Mouse (Mus musculus) embryonic facial prominence, embryonic 15.5 days (tissue): Measurements from ENCODE around the gene Zbtb8os. TPM values are rescaled to one million over a fixed set of nuclear protein-coding genes. Genes with fewer than 3 reads are reported as not detected.

Source experiments
- ATAC-seq: fragments of 200-750 bp; cut with Nextera tagmentation; 2 replicates; pipeline ENCODE4 v1.8.0; 2017; ENCODE audit warnings: low read depth, moderate TSS enrichment; ENCODE audit not compliant: insufficient number of reproducible peaks, low FRiP score, low TSS enrichment
- H3K27ac ChIP-seq: fragments of 300-500 bp; sonication (generic); replicated peaks from 2 replicates; pipeline ENCODE4 v1.5.1; 2015; ENCODE audit warnings: mild to moderate bottlenecking, inconsistent platforms
- H3K27me3 ChIP-seq: fragments of 300-500 bp; sonication (generic); 2 replicates; pipeline ENCODE4 v1.6.1; 2015; ENCODE audit warnings: inconsistent platforms
- H3K36me3 ChIP-seq: fragments of 300-500 bp; sonication (generic); 2 replicates; pipeline ENCODE4 v1.6.1; 2015; ENCODE audit warnings: mild to moderate bottlenecking, inconsistent platforms
- H3K4me1 ChIP-seq: fragments of 300-500 bp; sonication (generic); 2 replicates; pipeline ENCODE4 v1.6.1; 2015; ENCODE audit warnings: inconsistent platforms
- H3K4me2 ChIP-seq: fragments of 300-500 bp; sonication (generic); replicated peaks from 2 replicates; pipeline ENCODE4 v1.6.1; 2015; ENCODE audit warnings: mild to moderate bottlenecking, inconsistent platforms
- H3K4me3 ChIP-seq: fragments of 300-500 bp; sonication (generic); replicated peaks from 2 replicates; pipeline ENCODE4 v1.5.1; 2015; ENCODE audit warnings: mild to moderate bottlenecking, inconsistent platforms
- H3K9ac ChIP-seq: fragments of 300-500 bp; sonication (generic); 2 replicates; pipeline ENCODE4 v1.6.1; 2015; ENCODE audit warnings: inconsistent platforms
- H3K9me3 ChIP-seq: fragments of 300-500 bp; sonication (generic); replicated peaks from 2 replicates; pipeline ENCODE4 v1.6.1; 2016; ENCODE audit warnings: inconsistent platforms
- WGBS: fragments of 180-500 bp; shearing (Covaris S2); methylation state at CpG from one replicate; pipeline ENCODE4 v1.1.7; 2015; 5-methylcytosine and 5-hydroxymethylcytosine counted together
- polyA plus RNA-seq: library from polyadenylated mRNA; unstranded; fragments of >200 nt; fragmentation: Nextera tagmentation; extraction: Ambion mirVana; gene quantifications from 2 replicates; pipeline ENCODE4 v1.2.1, GENCODE M21; 2015

Zbtb8os gene
- polyA plus RNA-seq, 1 experiment from 2014 or later, result 41.2 TPM

DNA sequence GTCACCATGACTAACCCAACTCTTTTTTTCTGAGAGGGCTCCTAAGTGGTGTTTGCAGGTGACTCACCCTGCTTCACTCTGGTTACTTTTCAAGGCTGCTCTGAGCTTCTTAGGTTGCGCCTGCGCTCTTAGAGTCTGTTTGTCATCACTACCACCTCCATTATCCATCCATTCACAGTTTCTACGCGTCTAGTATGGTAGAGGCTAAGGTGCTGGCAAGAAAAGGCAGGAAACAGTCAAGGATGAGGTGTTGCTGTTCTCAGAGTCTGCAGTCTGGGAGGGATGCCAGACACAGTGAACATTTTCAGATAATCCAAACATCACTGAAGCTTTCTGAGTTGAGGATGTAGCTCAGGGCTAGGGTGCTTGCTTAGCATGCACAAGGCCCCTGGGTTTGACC lies 37.8 kb upstream of the Zbtb8os start:
- Histone ChIP-seq H3K4me3 (no peak overlapping the region), H3K9me3 (no peaks in the 10 kb centered on the region), H3K36me3 (no peaks in the 10 kb centered on the region), H3K9ac (no peak overlapping the region), H3K27me3 (no peaks in the 10 kb centered on the region), H3K4me1 (peaks cover 20% of the 10 kb centered on the region), H3K27ac (no peak overlapping the region), H3K4me2 (no peak overlapping the region)
- no peak for ATAC-seq
- WGBS, result 81% methylated on average over 4 of the region's 4 CpGs

DNA sequence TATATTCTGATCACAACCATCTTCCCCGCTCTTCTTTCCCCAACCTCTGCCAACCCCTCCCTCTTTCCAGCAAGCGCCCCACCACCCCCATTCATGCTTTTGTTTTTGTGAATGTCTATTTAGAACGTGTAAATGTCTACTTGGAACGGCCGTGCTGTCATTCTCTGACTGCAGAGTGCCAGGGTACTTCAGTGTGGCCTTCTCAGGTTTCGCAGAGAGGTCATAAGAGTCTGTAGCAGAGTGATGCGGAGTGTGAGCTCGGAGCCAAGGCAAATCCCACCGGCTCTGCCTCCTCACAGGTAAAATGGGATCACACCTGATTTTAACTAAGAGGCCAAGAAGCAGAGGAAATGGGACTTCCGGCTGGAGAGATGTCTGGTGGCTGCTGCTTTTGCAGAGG lies 36.4 kb upstream of the Zbtb8os start:
- Histone ChIP-seq H3K4me3 (no peak overlapping the region), H3K9me3 (no peaks in the 10 kb centered on the region), H3K9ac (no peak overlapping the region), H3K4me2 (no peak overlapping the region), H3K36me3 (no peaks in the 10 kb centered on the region), H3K27me3 (no peaks in the 10 kb centered on the region), H3K27ac (no peak overlapping the region), H3K4me1 (peaks cover 10% of the 10 kb centered on the region; the same call in 1 of the 2 replicates)
- WGBS, result 51% methylated on average over 10 of the region's 10 CpGs
- no peak for ATAC-seq

DNA sequence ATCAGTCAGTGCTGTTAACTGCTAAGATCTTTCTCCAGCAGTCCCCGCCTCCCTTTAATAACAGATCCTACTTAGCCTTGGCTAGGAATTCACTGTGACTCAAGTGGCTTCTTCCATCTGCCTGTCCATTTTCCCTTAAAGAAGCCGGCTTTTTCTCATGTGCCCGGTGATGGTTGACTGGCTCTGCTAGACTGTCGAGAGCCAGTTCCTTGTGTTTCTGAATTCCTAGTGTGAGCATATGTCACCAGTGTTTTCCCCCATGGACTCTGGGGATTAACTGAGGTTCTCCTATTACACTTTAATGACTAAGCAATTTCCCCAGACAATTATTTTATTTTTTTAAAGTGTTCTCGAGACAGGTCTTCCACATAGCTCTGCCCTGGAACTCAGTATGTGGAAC lies 32.1 kb upstream of the Zbtb8os start:
- Histone ChIP-seq H3K4me1 (peaks cover 4% of the 10 kb centered on the region; the same call in 1 of the 2 replicates), H3K36me3 (peaks cover 27% of the 10 kb centered on the region), H3K27me3 (no peaks in the 10 kb centered on the region), H3K27ac (no peak overlapping the region), H3K4me2 (no peak overlapping the region), H3K9me3 (no peaks in the 10 kb centered on the region), H3K9ac (no peak overlapping the region), H3K4me3 (no peak overlapping the region)
- ATAC-seq, result peak; percentile 9; the same call in 1 of the 2 replicates
- WGBS, result 54% methylated on average over 5 of the region's 5 CpGs

DNA sequence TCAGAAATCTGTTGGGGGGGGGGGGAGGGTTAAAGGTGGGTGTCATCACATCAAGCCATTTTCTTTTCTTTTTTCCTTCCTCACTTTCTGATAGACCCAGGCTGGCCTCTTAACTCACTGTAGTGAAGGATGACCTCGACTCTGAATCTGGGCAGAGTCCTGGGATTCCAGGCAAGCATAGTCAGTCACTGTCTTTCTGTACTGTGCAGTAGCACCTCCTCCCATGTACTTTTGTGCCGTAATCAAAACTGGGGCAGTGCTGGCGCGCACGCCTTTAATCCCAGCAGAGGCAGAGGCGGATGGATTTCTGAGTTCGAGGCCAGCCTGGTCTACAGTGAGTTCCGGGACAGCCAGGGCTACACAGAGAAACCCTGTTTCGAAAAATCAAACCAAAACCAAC lies 31.7 kb upstream of the Zbtb8os start:
- no peaks in the 10 kb centered on the region for H3K4me1 ChIP-seq
- peaks cover 31% of the 10 kb centered on the region for H3K36me3 ChIP-seq
- no peak overlapping the region for H3K9ac ChIP-seq
- no peak overlapping the region for H3K27ac ChIP-seq
- ATAC-seq, result peak; percentile 60; the same call in 1 of the 2 replicates
- no peak overlapping the region for H3K4me3 ChIP-seq
- H3K4me2 ChIP-seq, result no peak overlapping the region
- no peaks in the 10 kb centered on the region for H3K27me3 ChIP-seq
- 84% methylated on average over 9 of the region's 9 CpGs for WGBS
- no peaks in the 10 kb centered on the region for H3K9me3 ChIP-seq

DNA sequence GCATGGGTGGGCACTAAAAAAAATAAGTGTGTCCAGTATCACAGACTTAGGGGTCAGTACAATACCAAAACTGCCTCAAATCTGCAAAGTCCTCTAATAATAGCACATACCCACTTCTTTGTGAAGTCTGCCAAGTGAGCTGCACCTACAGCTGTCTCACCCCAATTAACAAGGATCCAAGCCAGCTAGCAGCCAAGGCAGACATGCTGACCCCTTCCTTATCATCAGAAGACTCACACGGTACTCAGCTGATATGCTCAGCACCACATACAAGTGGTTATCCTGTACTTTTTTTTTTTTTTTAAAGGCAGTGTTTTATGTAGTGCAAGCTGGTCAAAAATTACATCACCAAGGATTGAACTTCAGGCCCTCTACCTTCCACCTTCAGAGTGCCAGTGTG lies 31.2 kb upstream of the Zbtb8os start:
- Histone ChIP-seq H3K27ac (no peak overlapping the region), H3K4me1 (no peaks in the 10 kb centered on the region), H3K9me3 (no peaks in the 10 kb centered on the region), H3K4me2 (no peak overlapping the region), H3K9ac (no peak overlapping the region), H3K36me3 (peaks cover 36% of the 10 kb centered on the region), H3K27me3 (no peaks in the 10 kb centered on the region), H3K4me3 (no peak overlapping the region)
- ATAC-seq, result no peak
- 57% methylated on average over 1 of the region's 1 CpGs for WGBS

DNA sequence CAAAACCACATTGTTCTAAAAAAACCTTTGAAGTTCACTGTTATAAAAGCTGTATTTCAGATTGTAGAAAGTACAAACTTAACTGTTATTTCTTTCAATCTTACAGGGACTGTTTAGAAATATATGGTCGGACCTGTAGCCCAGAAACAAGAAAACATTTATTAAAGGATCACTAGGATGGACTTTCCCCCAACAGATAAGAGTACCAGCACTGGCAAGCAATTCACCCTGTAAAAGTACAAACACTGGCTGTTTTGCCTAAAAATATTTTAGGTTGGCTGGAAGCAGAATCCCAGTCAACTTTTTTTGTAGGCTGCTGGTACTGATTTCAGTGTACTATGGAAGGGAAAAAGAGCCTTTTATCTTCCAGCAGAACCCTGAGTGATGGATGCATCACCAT lies 27.6 kb upstream of the Zbtb8os start:
- Histone ChIP-seq H3K9ac (no peak overlapping the region), H3K4me3 (no peak overlapping the region), H3K9me3 (no peaks in the 10 kb centered on the region), H3K27ac (no peak overlapping the region), H3K36me3 (peaks cover 65% of the 10 kb centered on the region), H3K4me1 (no peaks in the 10 kb centered on the region), H3K27me3 (no peaks in the 10 kb centered on the region), H3K4me2 (no peak overlapping the region)
- ATAC-seq, result no peak
- 89% methylated on average over 1 of the region's 1 CpGs for WGBS

DNA sequence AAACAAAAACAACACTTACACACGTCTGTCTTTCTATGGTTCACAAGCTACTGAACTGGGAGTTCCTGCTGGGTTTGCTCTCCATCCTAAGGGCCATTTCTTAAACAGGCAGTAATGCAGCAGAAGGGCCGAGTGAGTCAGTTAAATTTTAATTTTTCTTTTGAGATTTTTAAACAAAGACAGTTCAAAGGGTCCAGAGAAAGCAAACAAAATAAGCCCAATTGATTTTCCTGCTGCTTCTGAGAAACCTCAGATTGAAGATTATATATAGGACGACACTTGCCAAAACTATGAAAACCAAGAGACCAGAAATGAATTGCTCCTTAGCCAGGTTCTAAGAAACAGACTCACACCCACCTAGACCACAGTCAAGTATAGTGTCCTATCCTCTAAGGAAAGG lies 21.6 kb upstream of the Zbtb8os start:
- Histone ChIP-seq H3K4me3 (no peak overlapping the region), H3K9ac (no peak overlapping the region), H3K36me3 (peaks cover 91% of the 10 kb centered on the region), H3K4me2 (no peak overlapping the region), H3K27me3 (no peaks in the 10 kb centered on the region), H3K9me3 (no peaks in the 10 kb centered on the region), H3K27ac (no peak overlapping the region), H3K4me1 (no peaks in the 10 kb centered on the region)
- WGBS, result 81% methylated on average over 3 of the region's 3 CpGs
- ATAC-seq, result no peak

DNA sequence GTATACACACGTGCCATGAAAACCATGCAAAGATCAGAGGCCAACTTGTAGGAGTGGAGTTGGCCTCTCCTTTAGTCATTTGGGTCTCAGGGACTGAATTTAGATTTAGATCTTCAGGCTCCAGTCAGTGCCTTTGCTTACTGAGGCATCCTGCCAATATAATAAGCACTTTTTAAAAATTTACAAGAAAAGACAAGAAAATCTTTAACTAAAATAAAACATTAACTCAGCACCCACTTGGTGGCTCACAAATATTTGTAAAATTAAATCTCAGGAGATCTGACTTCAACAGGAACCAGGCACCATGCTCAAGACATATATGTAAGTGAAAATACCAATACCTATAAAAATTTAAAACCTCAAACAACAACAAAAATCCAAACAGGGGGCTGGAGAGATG lies 14.6 kb upstream of the Zbtb8os start:
- ATAC-seq, result no peak
- WGBS, result 93% methylated on average over 1 of the region's 1 CpGs
- no peak overlapping the region for H3K9ac ChIP-seq
- H3K4me2 ChIP-seq, result no peak overlapping the region
- H3K9me3 ChIP-seq, result no peaks in the 10 kb centered on the region
- peaks cover 72% of the 10 kb centered on the region for H3K36me3 ChIP-seq
- H3K27ac ChIP-seq, result no peak overlapping the region
- no peaks in the 10 kb centered on the region for H3K27me3 ChIP-seq
- H3K4me1 ChIP-seq, result no peaks in the 10 kb centered on the region
- no peak overlapping the region for H3K4me3 ChIP-seq

DNA sequence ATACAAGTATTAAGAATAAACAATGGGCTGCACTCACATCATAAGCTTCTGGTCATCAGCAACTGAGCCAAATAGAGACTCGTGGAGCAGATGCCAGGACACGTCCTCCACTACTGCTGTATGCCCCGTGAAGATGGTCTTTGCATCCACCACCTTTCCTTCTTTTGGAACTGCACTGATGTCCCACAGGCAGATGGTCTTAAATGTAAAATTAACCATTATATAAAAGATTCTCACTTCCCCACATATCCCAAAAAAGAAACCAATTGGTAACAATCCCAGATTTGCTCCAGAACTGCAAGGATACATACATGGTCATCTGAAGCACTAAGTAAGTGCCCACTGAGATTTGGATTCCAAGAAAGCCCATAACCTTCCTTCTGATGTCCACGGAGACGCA lies 13.5 kb upstream of the Zbtb8os start:
- Histone ChIP-seq H3K36me3 (peaks cover 70% of the 10 kb centered on the region), H3K9me3 (no peaks in the 10 kb centered on the region), H3K27ac (no peak overlapping the region), H3K4me2 (no peak overlapping the region), H3K27me3 (no peaks in the 10 kb centered on the region), H3K9ac (no peak overlapping the region), H3K4me3 (no peak overlapping the region), H3K4me1 (peaks cover 4% of the 10 kb centered on the region; the same call in 1 of the 2 replicates)
- 84% methylated on average over 5 of the region's 5 CpGs for WGBS
- ATAC-seq, result no peak

DNA sequence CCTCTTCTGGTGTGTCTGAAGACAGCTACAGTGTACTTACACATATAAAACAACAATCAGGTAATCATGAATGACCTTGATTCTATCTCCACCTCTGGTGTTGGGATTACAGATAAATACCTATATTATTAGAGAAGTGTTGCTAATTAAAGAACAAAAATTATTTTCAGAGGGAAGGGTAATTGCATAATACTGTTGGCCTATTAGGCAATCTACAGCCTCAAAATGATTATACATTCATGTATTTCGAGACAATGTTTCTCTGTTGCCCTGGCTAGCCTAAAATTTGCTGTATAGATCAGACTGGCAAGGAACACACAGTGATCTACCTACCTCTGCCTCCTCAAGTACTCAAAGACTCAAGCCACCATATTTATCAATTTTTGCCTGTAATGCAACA lies 12.0 kb upstream of the Zbtb8os start:
- WGBS, result 83% methylated on average over 1 of the region's 1 CpGs
- Histone ChIP-seq H3K27me3 (no peaks in the 10 kb centered on the region), H3K4me1 (peaks cover 4% of the 10 kb centered on the region; the same call in 1 of the 2 replicates), H3K9me3 (no peaks in the 10 kb centered on the region), H3K4me3 (no peak overlapping the region), H3K4me2 (no peak overlapping the region), H3K27ac (no peak overlapping the region), H3K9ac (no peak overlapping the region), H3K36me3 (peaks cover 70% of the 10 kb centered on the region)
- no peak for ATAC-seq

DNA sequence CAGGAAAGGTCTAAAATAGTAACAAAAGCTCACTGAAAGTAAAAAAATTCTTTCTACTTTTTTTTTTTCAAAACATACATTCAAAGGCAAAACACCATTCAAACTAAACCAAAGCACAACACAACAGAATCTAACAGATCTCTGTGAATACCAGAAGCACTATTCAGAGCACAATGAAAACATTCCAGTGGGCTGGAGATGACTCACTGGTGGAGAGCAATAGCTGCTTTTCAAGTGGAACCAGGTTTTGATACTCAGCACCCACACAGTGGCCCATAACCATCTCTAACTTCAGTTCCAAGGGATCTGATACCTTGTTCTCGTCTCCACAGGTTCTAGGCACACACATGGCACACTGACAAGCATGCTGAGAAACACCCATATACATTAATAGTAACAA lies 10.7 kb upstream of the Zbtb8os start:
- Histone ChIP-seq H3K36me3 (peaks cover 69% of the 10 kb centered on the region), H3K4me1 (peaks cover 4% of the 10 kb centered on the region; the same call in 1 of the 2 replicates), H3K27me3 (no peaks in the 10 kb centered on the region), H3K4me3 (no peak overlapping the region), H3K27ac (no peak overlapping the region), H3K4me2 (no peak overlapping the region), H3K9ac (no peak overlapping the region), H3K9me3 (no peaks in the 10 kb centered on the region)
- no peak for ATAC-seq
- 70% methylated on average over 1 of the region's 1 CpGs for WGBS

DNA sequence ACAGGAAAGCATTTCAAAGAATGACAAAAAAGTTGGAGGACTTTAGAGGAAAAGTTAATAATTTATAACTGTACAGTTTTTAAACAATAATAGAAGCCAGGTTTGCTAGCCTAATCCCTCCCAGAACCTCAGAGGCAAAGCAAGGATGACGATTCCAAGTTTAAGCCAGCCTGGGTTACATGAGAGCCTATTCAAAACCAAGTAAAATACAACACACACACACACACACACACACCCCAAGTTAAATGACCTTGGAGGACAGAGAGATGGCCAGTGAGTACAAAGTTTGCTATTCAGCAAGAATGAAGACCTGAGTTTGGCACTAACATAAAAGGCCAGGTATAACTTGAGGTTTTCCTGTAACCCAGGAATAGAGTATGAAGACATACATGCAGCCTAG lies 9.3 kb upstream of the Zbtb8os start:
- Histone ChIP-seq H3K27me3 (no peaks in the 10 kb centered on the region), H3K9ac (no peak overlapping the region), H3K4me1 (peaks cover 11% of the 10 kb centered on the region; the same call in 1 of the 2 replicates), H3K9me3 (no peaks in the 10 kb centered on the region), H3K4me3 (no peak overlapping the region), H3K27ac (no peak overlapping the region), H3K36me3 (peaks cover 58% of the 10 kb centered on the region), H3K4me2 (no peak overlapping the region)
- 53% methylated on average over 1 of the region's 1 CpGs for WGBS
- ATAC-seq, result no peak
